Mouse (Mus musculus): ENCODE measurements around the gene Dusp12. TPM values are rescaled to one million over a fixed set of nuclear protein-coding genes. Genes with fewer than 3 reads are reported as not detected.

The Dusp12 gene
- total and polyA plus RNA-seq, 3 experiments = 30.4 to 41.7 (median 30.9) TPM

- peak overlapping the region; percentile 83 for H3K27ac ChIP-seq (ENCODE audit: insufficient read depth, low read depth)
- peaks cover 9 to 26% of the 10 kb centered on the region in 2 experiments for H3K4me1 ChIP-seq (ENCODE audit: control insufficient read depth in 1 of 2, insufficient read depth in 2 of 2)
- DNase-seq (ENCODE audit: extremely low read depth) = peak; percentile 84
- TF ChIP-seq MEF2A (IDR thresholded peaks at IDR 0.05; ENCODE audit: borderline replicate concordance, low read depth, low read length) = peak; percentile 74
- TF ChIP-seq CTCF (conservative IDR thresholded peaks at IDR 0.05 in 1 of 2, IDR thresholded peaks at IDR 0.05 in 1 of 2; ENCODE audit: low read depth in 2 of 2, low read length in 2 of 2) = no peak
- TF ChIP-seq ZNF384 (IDR thresholded peaks at IDR 0.05; ENCODE audit: low read depth, low read length) = peak; percentile 42; the same call in 1 of the 2 replicates
- TF ChIP-seq IRF4 (IDR thresholded peaks at IDR 0.05; ENCODE audit: low read depth, low read length) = peak; percentile 78
- TF ChIP-seq JUN (IDR thresholded peaks at IDR 0.05; ENCODE audit: insufficient read depth, low read depth, low read length) = peak; percentile 91
- peak; percentile 95 for TF ChIP-seq CHD1 (IDR thresholded peaks at IDR 0.05; ENCODE audit: low read depth, low read length)
- TF ChIP-seq TCF12 (IDR thresholded peaks at IDR 0.05; ENCODE audit: low read depth, low read length) = peak; percentile 54
- TF ChIP-seq MXI1 (IDR thresholded peaks at IDR 0.05; ENCODE audit: low read depth, low read length) = peak; percentile 89
- no peak for TF ChIP-seq NRF1 (IDR thresholded peaks at IDR 0.05; ENCODE audit: low read depth, low read length)
- TF ChIP-seq MYC (IDR thresholded peaks at IDR 0.05; ENCODE audit: low read depth, low read length) = peak; percentile 96
- TF ChIP-seq HCFC1 (IDR thresholded peaks at IDR 0.05; ENCODE audit: low read depth, low read length) = peak; percentile 74
- TF ChIP-seq NELFE (IDR thresholded peaks at IDR 0.05; ENCODE audit: low read depth, low read length) = peak; percentile 48; the same call in 1 of the 2 replicates
- peak; percentile 79 for TF ChIP-seq BHLHE40 (IDR thresholded peaks at IDR 0.05; ENCODE audit: low read depth, low read length)
- peak; percentile 77 for TF ChIP-seq ETS1 (conservative IDR thresholded peaks at IDR 0.05; ENCODE audit: low read depth, low read length)
- TF ChIP-seq USF1 (IDR thresholded peaks at IDR 0.05; ENCODE audit: low read depth, low read length) = no peak
- no peak; the same call in 1 of the 2 replicates for TF ChIP-seq MAZ (IDR thresholded peaks at IDR 0.05; ENCODE audit: low read depth, low read length)
- TF ChIP-seq RAD21 (IDR thresholded peaks at IDR 0.05; ENCODE audit: low read depth, low read length) = no peak
- peak; percentile 94 for TF ChIP-seq JUND (conservative IDR thresholded peaks at IDR 0.05; ENCODE audit: low read depth, low read length)
- TF ChIP-seq GABPA (IDR thresholded peaks at IDR 0.05; ENCODE audit: insufficient replicate concordance, low read depth, low read length) = no peak
- TF ChIP-seq POLR2A (IDR thresholded peaks at IDR 0.05; ENCODE audit: low read depth, low read length) = peak; percentile 35; the same call in 1 of the 2 replicates
- TF ChIP-seq POLR2AphosphoS2 (IDR thresholded peaks at IDR 0.05; ENCODE audit: low read depth, low read length) = no peak
- TF ChIP-seq TBP (conservative IDR thresholded peaks at IDR 0.05; ENCODE audit: low read depth, low read length) = peak; percentile 62; the same call in 1 of the 2 replicates
- TF ChIP-seq CHD2 (IDR thresholded peaks at IDR 0.05; ENCODE audit: low read length) = peak; percentile 62; the same call in 1 of the 2 replicates
- TF ChIP-seq MAX (IDR thresholded peaks at IDR 0.05; ENCODE audit: low read length) = peak; percentile 88
- TF ChIP-seq SIN3A (IDR thresholded peaks at IDR 0.05; ENCODE audit: low read length) = peak; percentile 98
- peak; percentile 41; the same call in 1 of the 2 replicates for TF ChIP-seq ELF1 (IDR thresholded peaks at IDR 0.05; ENCODE audit: low read depth, low read length)
- TF ChIP-seq EP300 (IDR thresholded peaks at IDR 0.05; ENCODE audit: low read length) = peak; percentile 76
- peak overlapping the region; percentile 99 for H3K9ac ChIP-seq (ENCODE audit: insufficient read depth, low read depth)
- H3K4me3 ChIP-seq (replicated peaks in 1 of 3; ENCODE audit: low read depth in 2 of 3, low read length in 2 of 3, poor library complexity in 1 of 3) = peak overlapping the region; percentile 51 to 98 (median 89)
- H3K9me3 ChIP-seq (replicated peaks; ENCODE audit: low read length) = no peaks in the 10 kb centered on the region
- H3K27me3 ChIP-seq (replicated peaks) = no peaks in the 10 kb centered on the region
- dilution Hi-C loops (cut with MboI; ENCODE audit: extremely low pct_ligation_motif_present, extremely low pct_unique_long_range_greater_than_20kb, low sequenced_read_pairs) = no loop called here
- peak overlapping the region; percentile 39 for H3K4me2 ChIP-seq (ENCODE audit: insufficient read depth, low read depth, poor library complexity, severe bottlenecking)
- H3K79me2 ChIP-seq (replicated peaks; ENCODE audit: control insufficient read depth, extremely low read depth, insufficient read depth, poor library complexity, severe bottlenecking) = peaks cover 47% of the 10 kb centered on the region
- peaks cover 13 to 30% of the 10 kb centered on the region in 2 experiments for H3K36me3 ChIP-seq (replicated peaks in 1 of 2; ENCODE audit: control insufficient read depth in 1 of 2, insufficient read depth in 1 of 2, low read length in 1 of 2)
- in situ Hi-C loops (cut with MboI; ENCODE audit: low pct_ligation_motif_present, low pct_unique_long_range_greater_than_20kb, low sequenced_read_pairs) = no loop called here
These were observed 17.0 kb downstream of the Dusp12 start for GRCm38 (mm10) chr1:170868107-170868904.

All from CH12.LX (cell line).